Mouse (Mus musculus) neural tube, embryonic 12.5 days (tissue): Measurements from ENCODE around the gene Tmem252. TPM values are rescaled to one million over a fixed set of nuclear protein-coding genes. Genes with fewer than 3 reads are reported as not detected.

ENCODE experiments used
- ATAC-seq: fragments of 200-750 bp; cut with Nextera tagmentation; 2 replicates; pipeline ENCODE4 v1.8.0; 2017; ENCODE audit warnings: low read depth, mild to moderate bottlenecking, moderate TSS enrichment, moderate library complexity; ENCODE audit not compliant: low FRiP score
- H3K27ac ChIP-seq: fragments of 300-500 bp; sonication (generic); 2 replicates; pipeline ENCODE4 v1.5.1; 2016
- H3K27me3 ChIP-seq: fragments of 300-500 bp; sonication (generic); replicated peaks from 2 replicates; pipeline ENCODE4 v1.6.1; 2016; ENCODE audit warnings: mild to moderate bottlenecking
- H3K36me3 ChIP-seq: fragments of 300-500 bp; sonication (generic); 2 replicates; pipeline ENCODE4 v1.6.1; 2016; ENCODE audit warnings: mild to moderate bottlenecking
- H3K4me1 ChIP-seq: fragments of 300-500 bp; sonication (generic); 2 replicates; pipeline ENCODE4 v1.6.1; 2016
- H3K4me2 ChIP-seq: fragments of 300-500 bp; sonication (generic); replicated peaks from 2 replicates; pipeline ENCODE4 v1.6.1; 2016; ENCODE audit warnings: mild to moderate bottlenecking
- H3K4me3 ChIP-seq: fragments of 300-500 bp; sonication (generic); 2 replicates; pipeline ENCODE4 v1.5.1; 2016
- H3K9ac ChIP-seq: fragments of 300-500 bp; sonication (generic); 2 replicates; pipeline ENCODE4 v1.6.1; 2016; ENCODE audit warnings: mild to moderate bottlenecking
- H3K9me3 ChIP-seq: fragments of 300-500 bp; sonication (generic); 2 replicates; pipeline ENCODE4 v1.6.1; 2016; ENCODE audit warnings: mild to moderate bottlenecking
- WGBS: fragments of 180-500 bp; shearing (Covaris S2); methylation state at CpG from one replicate; pipeline ENCODE4 v1.1.7; 2016; 5-methylcytosine and 5-hydroxymethylcytosine counted together
- polyA plus RNA-seq: library from polyadenylated mRNA; unstranded; fragments of >200 nt; fragmentation: Nextera tagmentation; extraction: Ambion mirVana; gene quantifications from 2 replicates; pipeline ENCODE4 v1.2.1, GENCODE M21; 2016

Gene Tmem252
- polyA plus RNA-seq: 1.3 TPM in 2 replicates

DNA sequence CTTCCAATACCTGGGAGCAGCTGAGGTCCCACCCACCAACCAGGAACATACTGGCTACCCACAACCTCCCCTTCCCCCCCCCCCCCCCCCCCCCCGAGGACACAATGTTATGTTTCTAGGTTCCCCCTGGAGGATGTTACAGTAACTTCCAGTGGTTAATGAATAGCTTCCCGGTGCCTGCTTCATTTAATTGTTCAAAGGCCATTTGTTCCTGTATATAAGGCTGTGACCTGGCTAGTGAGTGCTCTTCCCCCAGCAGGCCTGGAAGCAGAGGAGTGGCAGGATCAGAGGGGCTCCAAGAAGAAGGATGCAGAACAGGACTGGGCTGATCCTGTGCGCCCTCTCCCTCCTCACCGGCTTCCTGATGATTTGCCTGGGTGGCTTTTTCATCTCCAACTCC lies at the start of gene Tmem252:
Gene Tmem252 (plus strand): TSS at position 247 of the 400 bp plus-strand sequence.
- Histone ChIP-seq H3K4me2 (no peak within 1 kb of the TSS), H3K27ac (no peak within 1 kb of the TSS)
- WGBS: 51% methylated on average over 4 of the region's 4 CpGs

DNA sequence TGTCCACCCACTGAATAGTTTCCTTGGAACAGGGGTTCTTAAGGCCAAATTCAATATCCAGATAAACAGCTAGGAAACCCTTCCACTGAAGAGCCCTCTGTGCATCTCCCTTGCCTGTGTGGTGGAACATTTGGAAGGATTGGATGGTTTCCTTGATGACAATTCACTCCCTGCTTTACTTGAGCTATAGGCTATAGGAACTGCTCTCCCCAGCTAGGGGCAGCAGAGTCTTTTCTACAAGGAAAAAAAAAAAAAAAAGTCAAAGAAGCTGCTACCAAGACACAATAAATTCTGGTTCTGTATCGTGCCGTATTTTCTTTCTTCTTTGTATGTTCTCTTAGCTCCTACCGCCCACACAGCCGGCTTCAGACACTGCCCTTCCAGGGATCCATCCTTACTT lies 45.8 kb upstream of the Tmem252 start:
- Histone ChIP-seq H3K27me3 (no peaks in the 10 kb centered on the region), H3K9ac (no peak overlapping the region), H3K4me3 (no peak overlapping the region), H3K36me3 (no peaks in the 10 kb centered on the region), H3K4me1 (no peaks in the 10 kb centered on the region), H3K9me3 (no peaks in the 10 kb centered on the region), H3K4me2 (no peak overlapping the region), H3K27ac (no peak overlapping the region)
- ATAC-seq: no peak
- 82% methylated on average over 4 of the region's 4 CpGs for WGBS

More for the DNA sequence above, at the start of gene Tmem252:
- H3K4me1 ChIP-seq: no peaks in the 10 kb centered on the region
- H3K27me3 ChIP-seq: no peaks in the 10 kb centered on the region
- H3K4me3 ChIP-seq: no peak within 1 kb of the TSS
- no peak for ATAC-seq
- H3K36me3 ChIP-seq: no peaks in the 10 kb centered on the region
- H3K9ac ChIP-seq: no peak within 1 kb of the TSS
- no peaks in the 10 kb centered on the region for H3K9me3 ChIP-seq

DNA sequence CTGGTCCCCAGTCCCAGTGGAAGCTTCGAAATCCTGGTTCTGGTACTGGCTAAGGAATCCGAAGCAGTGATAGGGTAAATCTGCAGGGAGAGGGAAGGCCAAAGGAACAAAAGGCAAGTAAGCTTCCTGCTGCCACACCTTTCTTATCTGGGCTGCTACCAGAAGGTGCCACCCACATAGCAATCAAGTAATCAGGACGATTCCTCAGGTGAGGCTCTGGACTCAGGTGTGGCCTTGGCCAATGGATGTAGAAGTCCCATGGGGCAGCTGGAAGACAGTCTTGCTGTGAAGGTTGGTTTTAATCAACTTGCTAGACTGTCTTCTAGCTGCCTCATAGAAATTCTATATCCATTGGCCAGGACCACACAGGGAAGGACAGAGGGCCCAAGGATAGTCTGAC lies 40.8 kb upstream of the Tmem252 start:
- no peak for ATAC-seq
- Histone ChIP-seq H3K27me3 (no peaks in the 10 kb centered on the region), H3K9me3 (no peaks in the 10 kb centered on the region), H3K9ac (no peak overlapping the region), H3K4me2 (no peak overlapping the region), H3K4me3 (no peak overlapping the region), H3K27ac (no peak overlapping the region), H3K36me3 (no peaks in the 10 kb centered on the region), H3K4me1 (no peaks in the 10 kb centered on the region)
- 89% methylated on average over 3 of the region's 3 CpGs for WGBS

DNA sequence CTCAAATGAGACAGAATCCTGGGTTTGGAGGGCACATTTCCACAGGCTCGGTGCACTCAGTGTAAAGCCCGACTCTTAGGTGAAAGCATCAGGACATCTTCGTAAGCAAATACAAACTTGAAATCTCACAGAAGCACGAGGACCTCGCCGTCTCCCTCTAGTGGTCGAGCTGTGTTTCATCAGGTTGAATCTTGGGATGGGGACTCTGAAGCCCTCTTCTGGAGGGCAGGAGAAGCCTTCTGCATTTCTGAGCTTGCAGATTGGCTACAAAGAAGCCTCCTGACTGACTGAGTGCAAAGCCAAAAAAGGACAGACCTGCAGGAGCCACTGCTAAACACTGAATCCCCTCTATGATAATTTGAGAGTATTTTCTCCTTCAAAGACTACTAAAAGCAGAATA lies 39.2 kb upstream of the Tmem252 start:
- Histone ChIP-seq H3K9ac (no peak overlapping the region), H3K4me1 (no peaks in the 10 kb centered on the region), H3K4me3 (no peak overlapping the region), H3K27ac (no peak overlapping the region), H3K9me3 (no peaks in the 10 kb centered on the region), H3K4me2 (no peak overlapping the region), H3K27me3 (no peaks in the 10 kb centered on the region), H3K36me3 (no peaks in the 10 kb centered on the region)
- 7% methylated on average over 7 of the region's 7 CpGs for WGBS
- no peak for ATAC-seq

DNA sequence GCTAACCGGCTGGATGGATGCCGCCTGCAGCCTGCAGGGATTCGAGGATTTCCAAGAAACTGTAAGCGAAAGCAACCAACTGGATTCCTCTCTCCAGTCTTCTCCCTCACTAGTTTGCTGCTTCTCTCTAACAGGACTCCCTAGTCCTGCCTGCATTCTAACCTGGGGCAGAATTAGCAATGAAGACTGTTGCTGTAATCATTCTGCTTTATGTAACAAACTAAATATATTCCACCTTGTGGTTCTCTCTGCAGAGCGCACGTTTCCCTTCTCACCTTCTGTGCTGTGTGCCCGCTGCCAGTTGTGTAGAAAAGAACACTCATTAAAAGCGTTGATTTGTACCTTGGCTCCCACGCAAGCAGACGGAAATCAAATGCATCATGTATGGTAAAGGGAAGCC lies 37.2 kb upstream of the Tmem252 start:
- Histone ChIP-seq H3K4me1 (no peaks in the 10 kb centered on the region), H3K4me3 (no peak overlapping the region), H3K36me3 (no peaks in the 10 kb centered on the region), H3K27me3 (no peaks in the 10 kb centered on the region), H3K9me3 (no peaks in the 10 kb centered on the region), H3K27ac (no peak overlapping the region), H3K4me2 (no peak overlapping the region), H3K9ac (no peak overlapping the region)
- ATAC-seq: no peak
- 85% methylated on average over 10 of the region's 10 CpGs for WGBS

DNA sequence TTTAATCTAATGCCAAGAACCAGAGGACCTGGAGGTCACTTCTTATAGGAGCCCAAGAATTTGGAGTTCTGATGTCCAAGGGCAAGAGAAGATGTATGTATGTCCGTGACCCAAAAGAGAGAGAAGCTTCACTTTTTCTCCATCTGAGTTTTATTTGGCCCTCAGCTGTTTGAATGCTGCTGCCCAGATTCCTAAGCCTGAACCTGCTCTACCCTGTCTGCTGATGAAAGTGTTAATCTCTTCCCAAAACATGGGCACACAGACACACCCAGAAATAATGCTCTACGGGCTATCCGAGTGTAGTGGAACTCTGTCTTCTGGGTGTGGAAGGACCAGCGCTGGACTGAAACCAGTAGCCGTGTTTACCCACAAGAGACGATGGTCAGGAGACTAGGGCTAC lies 35.8 kb upstream of the Tmem252 start:
- 91% methylated on average over 6 of the region's 6 CpGs for WGBS
- Histone ChIP-seq H3K9me3 (no peaks in the 10 kb centered on the region), H3K4me1 (no peaks in the 10 kb centered on the region), H3K4me2 (no peak overlapping the region), H3K36me3 (no peaks in the 10 kb centered on the region), H3K4me3 (no peak overlapping the region), H3K27me3 (no peaks in the 10 kb centered on the region), H3K9ac (no peak overlapping the region), H3K27ac (no peak overlapping the region)
- no peak for ATAC-seq

DNA sequence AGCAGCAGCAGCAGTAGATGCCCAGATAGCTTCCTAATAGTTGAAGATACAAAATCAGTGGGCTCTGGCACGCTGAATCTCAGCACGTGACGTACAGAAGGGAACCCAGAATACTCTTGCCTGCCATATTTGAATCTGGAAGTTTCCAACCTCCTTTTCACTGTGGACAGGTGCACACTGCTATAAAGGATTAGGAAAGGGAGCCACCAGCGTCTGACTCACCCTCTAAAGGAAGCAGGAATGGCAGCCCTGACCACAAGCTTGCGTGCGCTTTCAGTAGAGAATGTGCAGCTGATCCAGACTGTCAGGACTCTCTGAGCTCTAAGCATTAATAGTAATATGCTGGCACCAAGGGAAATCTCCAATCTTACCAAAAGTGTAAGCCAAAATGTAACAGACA lies 32.8 kb upstream of the Tmem252 start:
- no peak for ATAC-seq
- Histone ChIP-seq H3K36me3 (no peaks in the 10 kb centered on the region), H3K4me3 (no peak overlapping the region), H3K9ac (no peak overlapping the region), H3K4me1 (no peaks in the 10 kb centered on the region), H3K9me3 (no peaks in the 10 kb centered on the region), H3K27me3 (no peaks in the 10 kb centered on the region), H3K4me2 (no peak overlapping the region), H3K27ac (no peak overlapping the region)
- 86% methylated on average over 6 of the region's 6 CpGs for WGBS

DNA sequence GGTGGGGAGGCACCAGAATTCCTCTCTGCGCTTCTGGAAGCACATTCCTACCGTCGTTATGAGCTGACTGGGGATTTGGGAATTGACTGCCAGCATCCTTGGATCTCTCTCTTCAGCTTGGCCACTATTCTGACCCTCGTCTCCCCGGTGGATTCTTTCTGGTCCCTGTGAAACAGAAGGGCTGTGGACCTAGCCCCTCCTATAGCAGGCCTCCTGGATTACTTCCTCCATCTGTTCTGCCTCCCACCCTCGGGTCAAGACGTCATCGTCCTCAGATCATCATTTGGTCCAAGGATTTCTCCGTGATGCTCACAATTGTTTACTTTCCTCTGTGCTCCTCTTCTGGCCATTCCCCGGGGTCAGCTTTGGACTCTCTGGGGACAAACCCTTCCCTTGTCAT lies 28.8 kb upstream of the Tmem252 start:
- ATAC-seq: no peak
- H3K9ac ChIP-seq: no peak overlapping the region
- no peak overlapping the region for H3K4me3 ChIP-seq

DNA sequence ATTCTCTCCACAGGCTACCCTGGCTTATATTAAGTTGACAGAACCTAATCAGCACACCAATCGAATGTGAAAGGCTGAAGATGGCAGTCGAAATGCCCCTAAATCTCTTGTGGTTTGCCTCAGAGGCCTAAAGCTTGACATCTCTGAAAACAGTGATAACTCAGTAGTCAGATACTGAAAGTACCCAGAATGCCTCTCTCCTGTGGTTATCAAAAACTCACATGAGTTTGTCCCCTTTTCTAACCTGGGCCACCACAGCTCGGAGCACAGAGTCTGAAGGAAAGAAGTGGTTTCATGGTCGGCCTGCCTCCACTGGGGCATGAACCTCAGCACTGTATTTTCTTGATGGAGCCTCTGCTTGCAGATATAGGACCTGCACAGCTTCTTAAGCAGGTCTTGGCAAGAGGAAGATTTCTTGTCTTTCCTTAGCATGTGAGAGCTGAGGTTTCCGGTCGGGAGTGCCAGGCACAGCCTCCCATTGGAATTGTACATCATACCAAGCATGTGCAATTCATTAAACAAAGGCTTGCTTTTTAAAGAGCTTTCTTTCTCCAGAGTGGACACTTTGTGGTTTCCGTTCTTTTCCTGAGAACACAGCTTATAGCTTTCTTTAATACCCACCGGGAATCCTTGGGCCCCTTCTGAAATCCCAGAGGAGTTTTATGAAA lies 27.5 kb upstream of the Tmem252 start:
- H3K9me3 ChIP-seq: no peaks in the 10 kb centered on the region
- no peak overlapping the region for H3K4me3 ChIP-seq
- no peak overlapping the region for H3K27ac ChIP-seq
- no peak overlapping the region for H3K9ac ChIP-seq
- H3K4me1 ChIP-seq: no peaks in the 10 kb centered on the region
- no peak for ATAC-seq
- no peak overlapping the region for H3K4me2 ChIP-seq
- H3K27me3 ChIP-seq: no peaks in the 10 kb centered on the region
- WGBS: 80% methylated on average over 8 of the region's 8 CpGs
- no peaks in the 10 kb centered on the region for H3K36me3 ChIP-seq

More for the DNA sequence above, 28.8 kb upstream of the Tmem252 start:
- no peaks in the 10 kb centered on the region for H3K36me3 ChIP-seq
- H3K4me1 ChIP-seq: no peaks in the 10 kb centered on the region
- WGBS: 69% methylated on average over 10 of the region's 10 CpGs
- no peaks in the 10 kb centered on the region for H3K9me3 ChIP-seq
- no peak overlapping the region for H3K4me2 ChIP-seq
- no peaks in the 10 kb centered on the region for H3K27me3 ChIP-seq
- H3K27ac ChIP-seq: no peak overlapping the region

DNA sequence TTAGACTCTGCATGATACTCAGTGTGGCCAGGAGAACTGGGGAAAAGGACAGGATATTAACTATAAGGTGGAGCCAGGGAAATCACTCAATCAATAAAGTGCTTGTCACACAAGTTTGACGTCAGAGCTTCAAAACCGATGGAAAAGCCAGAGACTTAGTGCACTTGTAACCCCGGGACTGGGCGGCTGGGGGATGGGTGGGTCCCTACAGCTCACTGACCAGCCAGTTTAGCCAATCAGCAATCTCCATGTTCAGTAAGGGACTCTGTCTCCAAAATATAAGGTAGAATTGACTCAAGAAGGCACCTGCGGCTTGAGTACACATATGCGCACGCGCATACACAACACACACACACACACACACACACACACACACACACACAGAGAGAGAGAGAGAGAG lies 25.8 kb upstream of the Tmem252 start:
- H3K27ac ChIP-seq: no peak overlapping the region
- no peak for ATAC-seq
- H3K27me3 ChIP-seq: no peaks in the 10 kb centered on the region
- H3K4me1 ChIP-seq: 0 out of 2 replicates have a peak, but pooled peaks cover 2% of the 10 kb centered on the region
- 83% methylated on average over 8 of the region's 8 CpGs for WGBS
- H3K36me3 ChIP-seq: no peaks in the 10 kb centered on the region
- no peak overlapping the region for H3K9ac ChIP-seq
- H3K9me3 ChIP-seq: no peaks in the 10 kb centered on the region
- no peak overlapping the region for H3K4me3 ChIP-seq
- H3K4me2 ChIP-seq: no peak overlapping the region

DNA sequence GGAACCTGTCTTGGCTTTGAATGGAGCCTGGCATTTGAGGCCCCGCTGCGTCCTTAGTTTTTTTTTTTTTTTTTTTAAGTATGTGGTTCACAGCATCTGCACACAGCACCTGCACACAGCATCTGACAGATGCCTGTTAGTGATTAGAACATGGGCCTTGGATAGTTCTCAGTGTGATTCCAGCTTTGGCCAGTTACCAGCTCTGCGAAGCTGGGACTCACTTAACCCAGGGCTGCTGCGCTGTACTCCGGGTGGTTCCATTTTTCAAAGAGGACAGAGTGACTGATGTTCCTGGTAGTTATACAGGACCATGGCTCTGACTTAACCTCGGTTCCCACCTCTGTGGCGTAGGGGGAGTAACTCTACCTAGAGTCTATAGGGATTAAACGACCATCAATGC lies 23.4 kb upstream of the Tmem252 start:
- ATAC-seq: no peak
- Histone ChIP-seq H3K4me2 (no peak overlapping the region), H3K27me3 (no peaks in the 10 kb centered on the region), H3K4me1 (0 out of 2 replicates have a peak, but pooled peaks cover 2% of the 10 kb centered on the region), H3K36me3 (no peaks in the 10 kb centered on the region), H3K9me3 (no peaks in the 10 kb centered on the region), H3K9ac (no peak overlapping the region), H3K27ac (no peak overlapping the region), H3K4me3 (no peak overlapping the region)
- WGBS: 65% methylated on average over 8 of the region's 8 CpGs

DNA sequence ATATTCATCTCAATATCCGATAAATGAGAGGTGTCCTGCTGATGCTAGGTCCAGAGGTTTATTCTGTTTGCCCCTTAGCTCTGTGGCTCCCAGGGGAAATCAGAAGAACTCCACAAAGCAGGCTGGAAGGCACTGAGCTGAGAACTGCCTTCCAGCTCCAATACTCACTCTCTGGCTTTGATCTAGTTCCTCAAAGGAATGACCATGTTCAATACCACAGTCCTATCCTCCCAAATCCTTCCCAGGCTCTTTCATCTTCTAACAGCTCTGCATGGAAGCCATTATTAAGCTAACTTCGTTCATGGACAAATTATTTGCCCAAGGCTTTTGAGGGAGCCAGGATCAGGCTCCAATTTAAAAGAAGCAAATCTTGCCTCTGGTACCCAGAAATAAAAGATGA lies 22.2 kb upstream of the Tmem252 start:
- Histone ChIP-seq H3K36me3 (no peaks in the 10 kb centered on the region), H3K27me3 (no peaks in the 10 kb centered on the region), H3K27ac (no peak overlapping the region), H3K4me3 (no peak overlapping the region), H3K4me2 (no peak overlapping the region), H3K4me1 (0 out of 2 replicates have a peak, but pooled peaks cover 2% of the 10 kb centered on the region), H3K9ac (no peak overlapping the region), H3K9me3 (no peaks in the 10 kb centered on the region)
- WGBS: 54% methylated on average over 2 of the region's 2 CpGs
- no peak for ATAC-seq

DNA sequence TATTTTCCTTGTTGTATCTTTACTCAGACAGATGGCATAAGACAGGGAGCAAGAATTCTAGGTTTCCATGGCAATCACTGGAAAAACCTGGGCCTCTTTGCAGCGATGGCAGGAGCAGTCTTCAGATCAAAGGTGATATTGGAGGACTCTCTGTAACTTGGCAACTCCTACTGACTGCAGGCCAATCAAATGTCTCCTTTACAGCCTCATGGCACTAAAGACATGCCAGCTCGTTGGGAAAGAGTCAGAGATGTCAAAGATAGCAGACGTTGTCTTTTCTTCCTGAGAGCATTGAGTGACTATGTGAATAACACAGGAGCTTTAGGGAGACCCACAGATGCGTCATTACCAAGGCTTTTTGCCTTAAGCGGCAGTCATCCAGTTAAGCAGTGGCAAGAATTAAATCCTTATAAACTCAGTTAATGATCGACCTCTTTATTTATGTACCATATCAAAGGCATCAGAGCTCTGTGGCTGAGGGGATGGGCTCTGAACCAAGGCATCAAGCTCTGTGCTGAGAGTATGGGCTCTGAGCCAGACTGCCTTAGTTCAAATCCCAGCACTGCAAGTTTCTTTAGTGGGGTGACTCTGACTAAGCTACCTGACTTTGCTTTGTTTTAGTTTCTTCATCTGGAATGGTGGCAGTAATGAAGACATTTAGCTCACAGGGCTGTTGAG lies 21.3 kb upstream of the Tmem252 start:
- no peak overlapping the region for H3K27ac ChIP-seq
- H3K4me3 ChIP-seq: no peak overlapping the region
- WGBS: 40% methylated on average over 6 of the region's 6 CpGs
- no peaks in the 10 kb centered on the region for H3K9me3 ChIP-seq
- H3K4me2 ChIP-seq: no peak overlapping the region
- no peaks in the 10 kb centered on the region for H3K27me3 ChIP-seq
- no peaks in the 10 kb centered on the region for H3K36me3 ChIP-seq
- H3K4me1 ChIP-seq: 0 out of 2 replicates have a peak, but pooled peaks cover 2% of the 10 kb centered on the region
- no peak for ATAC-seq
- no peak overlapping the region for H3K9ac ChIP-seq
